Mouse (Mus musculus): Measurements from ENCODE around the gene Serpinb6b. TPM values are rescaled to one million over a fixed set of nuclear protein-coding genes. Genes with fewer than 3 reads are reported as not detected.

Gene Serpinb6b
- polyA plus RNA-seq, 1 experiment: 1.0 TPM

- Histone ChIP-seq H3ac (ENCODE audit: control insufficient read depth, insufficient read length, low read depth) (no peak overlapping the region), H3K79me2 (ENCODE audit: control insufficient read depth, insufficient read depth) (no peaks in the 10 kb centered on the region), H3K36me3 (ENCODE audit: control insufficient read depth, insufficient read depth) (no peaks in the 10 kb centered on the region), H3K79me3 (ENCODE audit: low read depth) (no peaks in the 10 kb centered on the region), H3K4me3 (ENCODE audit: insufficient read depth, poor library complexity, severe bottlenecking) (no peak overlapping the region), H3K27me3 (ENCODE audit: control insufficient read depth, insufficient read depth, insufficient read length) (no peaks in the 10 kb centered on the region)
- TF ChIP-seq CTCF (IDR thresholded peaks at IDR 0.05; ENCODE audit: control insufficient read depth, insufficient read depth, insufficient read length) (no peak), MYOD1 (IDR thresholded peaks at IDR 0.05; ENCODE audit: control insufficient read depth, insufficient read length, low read depth) (no peak), MYOG (IDR thresholded peaks at IDR 0.05; ENCODE audit: control insufficient read depth, extremely low read depth, insufficient read length) (no peak), FOSL1 (IDR thresholded peaks at IDR 0.05; ENCODE audit: insufficient read depth, low read length, poor library complexity, severe bottlenecking) (no peak)
Observed at GRCm38 (mm10) chr13:32986256-32986655, 21.2 kb downstream of the Serpinb6b start.

- no peak overlapping the region for H3ac ChIP-seq (ENCODE audit: control insufficient read depth, insufficient read length, low read depth)
- TF ChIP-seq MYOG (IDR thresholded peaks at IDR 0.05; ENCODE audit: control insufficient read depth, extremely low read depth, insufficient read length) (no peak), FOSL1 (IDR thresholded peaks at IDR 0.05; ENCODE audit: insufficient read depth, low read length, poor library complexity, severe bottlenecking) (no peak), MAX (IDR thresholded peaks at IDR 0.05) (no peak), CEBPB (IDR thresholded peaks at IDR 0.05; ENCODE audit: low read depth) (no peak), USF1 (IDR thresholded peaks at IDR 0.05; ENCODE audit: low read depth) (no peak), CTCF (IDR thresholded peaks at IDR 0.05; ENCODE audit: control insufficient read depth, insufficient read depth, insufficient read length) (no peak), MYOD1 (IDR thresholded peaks at IDR 0.05; ENCODE audit: control insufficient read depth, insufficient read length, low read depth) (no peak)
- H3K27me3 ChIP-seq (ENCODE audit: control insufficient read depth, insufficient read depth, insufficient read length): no peaks in the 10 kb centered on the region
- H3K4me3 ChIP-seq (ENCODE audit: insufficient read depth, poor library complexity, severe bottlenecking): no peak overlapping the region
- H3K36me3 ChIP-seq (ENCODE audit: control insufficient read depth, insufficient read depth): no peaks in the 10 kb centered on the region
- no peaks in the 10 kb centered on the region for H3K79me3 ChIP-seq (ENCODE audit: low read depth)
- no peaks in the 10 kb centered on the region for H3K79me2 ChIP-seq (ENCODE audit: control insufficient read depth, insufficient read depth)
Observed at GRCm38 (mm10) chr13:32993152-32993893, 28.3 kb downstream of the Serpinb6b start.

- H3K79me2 ChIP-seq (ENCODE audit: control insufficient read depth, insufficient read depth): no peaks in the 10 kb centered on the region
- H3K79me3 ChIP-seq (ENCODE audit: low read depth): no peaks in the 10 kb centered on the region
- H3K36me3 ChIP-seq (ENCODE audit: control insufficient read depth, insufficient read depth): no peaks in the 10 kb centered on the region
- H3K4me3 ChIP-seq (ENCODE audit: insufficient read depth, poor library complexity, severe bottlenecking): no peak overlapping the region
- TF ChIP-seq CEBPB (IDR thresholded peaks at IDR 0.05; ENCODE audit: low read depth): no peak
- TF ChIP-seq MYOD1 (IDR thresholded peaks at IDR 0.05; ENCODE audit: control insufficient read depth, insufficient read length, low read depth): no peak
- TF ChIP-seq MYOG (IDR thresholded peaks at IDR 0.05; ENCODE audit: control insufficient read depth, extremely low read depth, insufficient read length): no peak
- TF ChIP-seq FOSL1 (IDR thresholded peaks at IDR 0.05; ENCODE audit: insufficient read depth, low read length, poor library complexity, severe bottlenecking): no peak
- no peak for TF ChIP-seq USF1 (IDR thresholded peaks at IDR 0.05; ENCODE audit: low read depth)
- TF ChIP-seq CTCF (IDR thresholded peaks at IDR 0.05; ENCODE audit: control insufficient read depth, insufficient read depth, insufficient read length): no peak
- TF ChIP-seq MAX (IDR thresholded peaks at IDR 0.05): no peak
- H3K27me3 ChIP-seq (ENCODE audit: control insufficient read depth, insufficient read depth, insufficient read length): no peaks in the 10 kb centered on the region
- H3ac ChIP-seq (ENCODE audit: control insufficient read depth, insufficient read length, low read depth): no peak overlapping the region
Observed at GRCm38 (mm10) chr13:32993894-32994242, 28.9 kb downstream of the Serpinb6b start.

- Histone ChIP-seq H3ac (ENCODE audit: control insufficient read depth, insufficient read length, low read depth) (no peak overlapping the region), H3K27me3 (ENCODE audit: control insufficient read depth, insufficient read depth, insufficient read length) (no peaks in the 10 kb centered on the region), H3K4me3 (ENCODE audit: insufficient read depth, poor library complexity, severe bottlenecking) (no peak overlapping the region), H3K79me2 (ENCODE audit: control insufficient read depth, insufficient read depth) (no peaks in the 10 kb centered on the region), H3K79me3 (ENCODE audit: low read depth) (no peaks in the 10 kb centered on the region), H3K36me3 (ENCODE audit: control insufficient read depth, insufficient read depth) (no peaks in the 10 kb centered on the region)
- TF ChIP-seq CTCF (IDR thresholded peaks at IDR 0.05; ENCODE audit: control insufficient read depth, insufficient read depth, insufficient read length): no peak
- TF ChIP-seq FOSL1 (IDR thresholded peaks at IDR 0.05; ENCODE audit: insufficient read depth, low read length, poor library complexity, severe bottlenecking): no peak
- TF ChIP-seq MYOG (IDR thresholded peaks at IDR 0.05; ENCODE audit: control insufficient read depth, extremely low read depth, insufficient read length): no peak
- TF ChIP-seq MYOD1 (IDR thresholded peaks at IDR 0.05; ENCODE audit: control insufficient read depth, insufficient read length, low read depth): no peak
- TF ChIP-seq MAX (IDR thresholded peaks at IDR 0.05): no peak
- TF ChIP-seq CEBPB (IDR thresholded peaks at IDR 0.05; ENCODE audit: low read depth): no peak
- no peak for TF ChIP-seq USF1 (IDR thresholded peaks at IDR 0.05; ENCODE audit: low read depth)
Observed at GRCm38 (mm10) chr13:32995051-32995450, 30.0 kb downstream of the Serpinb6b start.

GRCm38 (mm10) chr13:33001341-33001740 is 36.3 kb downstream of the Serpinb6b start:
- Histone ChIP-seq H3K79me3 (ENCODE audit: low read depth) (no peaks in the 10 kb centered on the region), H3K79me2 (ENCODE audit: control insufficient read depth, insufficient read depth) (no peaks in the 10 kb centered on the region), H3K36me3 (ENCODE audit: control insufficient read depth, insufficient read depth) (no peaks in the 10 kb centered on the region), H3K4me3 (ENCODE audit: insufficient read depth, poor library complexity, severe bottlenecking) (no peak overlapping the region), H3ac (ENCODE audit: control insufficient read depth, insufficient read length, low read depth) (no peak overlapping the region), H3K27me3 (ENCODE audit: control insufficient read depth, insufficient read depth, insufficient read length) (no peaks in the 10 kb centered on the region)
- TF ChIP-seq FOSL1 (IDR thresholded peaks at IDR 0.05; ENCODE audit: insufficient read depth, low read length, poor library complexity, severe bottlenecking) (no peak), MYOG (IDR thresholded peaks at IDR 0.05; ENCODE audit: control insufficient read depth, extremely low read depth, insufficient read length) (no peak), MAX (IDR thresholded peaks at IDR 0.05) (no peak), MYOD1 (IDR thresholded peaks at IDR 0.05; ENCODE audit: control insufficient read depth, insufficient read length, low read depth) (no peak), CTCF (IDR thresholded peaks at IDR 0.05; ENCODE audit: control insufficient read depth, insufficient read depth, insufficient read length) (no peak), CEBPB (IDR thresholded peaks at IDR 0.05; ENCODE audit: low read depth) (no peak), USF1 (IDR thresholded peaks at IDR 0.05; ENCODE audit: low read depth) (no peak)
